Mouse (Mus musculus) forebrain, postnatal 0 days (tissue): ENCODE data around the gene Dhrs7c. TPM values are rescaled to one million over a fixed set of nuclear protein-coding genes. Genes with fewer than 3 reads are reported as not detected.

ENCODE experiments used
- ATAC-seq: fragments of 200-750 bp; cut with Nextera tagmentation; 2 replicates; pipeline ENCODE4 v1.8.0; 2017; ENCODE audit warnings: mild to moderate bottlenecking, moderate library complexity
- DNase-seq: peaks from one replicate; pipeline ENCODE4 v3.0.0-alpha.2; 2015
- H3K27ac ChIP-seq: fragments of 300-500 bp; sonication (generic); 2 replicates; pipeline ENCODE4 v1.5.1; 2014; ENCODE audit warnings: low read depth, mild to moderate bottlenecking, antibody characterized with exemption, low read length, moderate library complexity, mixed read lengths
- H3K27me3 ChIP-seq: fragments of 300-500 bp; sonication (generic); 2 replicates; pipeline ENCODE4 v1.6.1; 2014; ENCODE audit warnings: mild to moderate bottlenecking, low read length, mixed read lengths; ENCODE audit not compliant: insufficient read depth
- H3K36me3 ChIP-seq: fragments of 300-500 bp; sonication (generic); 2 replicates; pipeline ENCODE4 v1.6.1; 2014; ENCODE audit warnings: mild to moderate bottlenecking, moderate library complexity; ENCODE audit not compliant: insufficient read depth
- H3K4me1 ChIP-seq: fragments of 300-500 bp; sonication (generic); 2 replicates; pipeline ENCODE4 v1.6.1; 2014; ENCODE audit warnings: antibody characterized with exemption; ENCODE audit not compliant: insufficient read depth
- H3K4me2 ChIP-seq: fragments of 300-500 bp; sonication (generic); 2 replicates; pipeline ENCODE4 v1.6.1; 2014; ENCODE audit warnings: low read depth, mild to moderate bottlenecking, moderate library complexity
- H3K4me3 ChIP-seq: fragments of 300-500 bp; sonication (generic); 2 replicates; pipeline ENCODE4 v1.5.1; 2014; ENCODE audit warnings: low read depth, low read length, mixed read lengths
- H3K9ac ChIP-seq: fragments of 300-500 bp; sonication (generic); 2 replicates; pipeline ENCODE4 v1.6.1; 2014; ENCODE audit warnings: mild to moderate bottlenecking
- H3K9me3 ChIP-seq: fragments of 300-500 bp; sonication (generic); 2 replicates; pipeline ENCODE4 v1.6.1; 2016; ENCODE audit warnings: low read length
- CTCF ChIP-seq: sonication (generic); IDR thresholded peaks from 2 replicates; pipeline ENCODE4 v1.5.1; 2016; ENCODE audit warnings: antibody characterized with exemption, control low read depth, low read depth
- WGBS: fragments of 180-500 bp; shearing (Covaris S2); extraction: QIAGEN DNeasy Blood & Tissue Kit; methylation state at CpG from one replicate; pipeline ENCODE4 v1.1.7; 2014; 5-methylcytosine and 5-hydroxymethylcytosine counted together
- polyA plus RNA-seq: library from polyadenylated mRNA; unstranded; fragments of >200 nt; fragmentation: Nextera tagmentation; extraction: Ambion mirVana; gene quantifications from 2 replicates; pipeline ENCODE4 v1.2.1, GENCODE M21; 2015
- total RNA-seq: library from RNA; depleted of rRNA; stranded (reverse); fragments of >200 nt; gene quantifications from 2 replicates; pipeline ENCODE4 v1.2.3, GENCODE M21; 2014

Gene Dhrs7c
- total and polyA plus RNA-seq, 2 experiments from 2014 or later = 0.13 to 4.1 TPM

GRCm38 (mm10) chr11:67839810-67840209, 41.8 kb downstream of the Dhrs7c start:
- H3K36me3 ChIP-seq = no peaks in the 10 kb centered on the region
- ATAC-seq (no peak), DNase-seq (no peak)
- H3K9me3 ChIP-seq = no peaks in the 10 kb centered on the region
- no peak overlapping the region for H3K4me2 ChIP-seq
- WGBS = 77% methylated on average over 1 of the region's 1 CpGs
- H3K9ac ChIP-seq = no peak overlapping the region
- H3K4me3 ChIP-seq = no peak overlapping the region
- H3K4me1 ChIP-seq = no peaks in the 10 kb centered on the region
- no peak for TF ChIP-seq CTCF
- no peak overlapping the region for H3K27ac ChIP-seq
- H3K27me3 ChIP-seq = no peaks in the 10 kb centered on the region

- ATAC-seq (peak; percentile 64), DNase-seq (peak; percentile 69)
- TF ChIP-seq CTCF = no peak
- WGBS = 46% methylated on average over 4 of the region's 4 CpGs
- peak overlapping the region; percentile 76 for H3K27ac ChIP-seq
- no peak overlapping the region for H3K4me3 ChIP-seq
- no peaks in the 10 kb centered on the region for H3K36me3 ChIP-seq
- no peaks in the 10 kb centered on the region for H3K9me3 ChIP-seq
- no peak overlapping the region for H3K9ac ChIP-seq
- H3K27me3 ChIP-seq = no peaks in the 10 kb centered on the region
- H3K4me2 ChIP-seq = no peak overlapping the region
- H3K4me1 ChIP-seq = 0 out of 2 replicates have a peak, but pooled peaks cover 2% of the 10 kb centered on the region
Measured at GRCm38 (mm10) chr11:67845193-67845592, 47.2 kb downstream of the Dhrs7c start.

- Histone ChIP-seq H3K9ac (no peak overlapping the region), H3K27me3 (no peaks in the 10 kb centered on the region), H3K4me2 (no peak overlapping the region), H3K27ac (no peak overlapping the region), H3K4me3 (no peak overlapping the region), H3K36me3 (peaks cover 4% of the 10 kb centered on the region; the same call in 1 of the 2 replicates), H3K4me1 (no peaks in the 10 kb centered on the region), H3K9me3 (no peaks in the 10 kb centered on the region)
- no peak for DNase-seq
- 67% methylated on average over 5 of the region's 5 CpGs for WGBS
- TF ChIP-seq CTCF = no peak
- no peak for ATAC-seq
Measured at GRCm38 (mm10) chr11:67851770-67852169, 53.8 kb downstream of the Dhrs7c start.

GRCm38 (mm10) chr11:67853996-67854395, 56.0 kb downstream of the Dhrs7c start:
- Histone ChIP-seq H3K9ac (no peak overlapping the region), H3K4me1 (no peaks in the 10 kb centered on the region), H3K27ac (no peak overlapping the region), H3K4me2 (no peak overlapping the region), H3K36me3 (peaks cover 4% of the 10 kb centered on the region; the same call in 1 of the 2 replicates), H3K9me3 (no peaks in the 10 kb centered on the region), H3K4me3 (no peak overlapping the region), H3K27me3 (no peaks in the 10 kb centered on the region)
- 63% methylated on average over 6 of the region's 6 CpGs for WGBS
- ATAC-seq (no peak), DNase-seq (no peak)
- no peak for TF ChIP-seq CTCF

- TF ChIP-seq CTCF = peak; percentile 54
- Histone ChIP-seq H3K9ac (no peak overlapping the region), H3K27ac (no peak overlapping the region), H3K9me3 (no peaks in the 10 kb centered on the region), H3K4me2 (no peak overlapping the region), H3K4me1 (no peaks in the 10 kb centered on the region), H3K36me3 (peaks cover 4% of the 10 kb centered on the region; the same call in 1 of the 2 replicates), H3K27me3 (no peaks in the 10 kb centered on the region), H3K4me3 (no peak overlapping the region)
- 40% methylated on average over 2 of the region's 2 CpGs for WGBS
- DNase-seq (no peak), ATAC-seq (no peak)
Measured at GRCm38 (mm10) chr11:67855035-67855434, 57.0 kb downstream of the Dhrs7c start.

GRCm38 (mm10) chr11:67858518-67858917, 60.5 kb downstream of the Dhrs7c start:
- Histone ChIP-seq H3K4me1 (no peaks in the 10 kb centered on the region), H3K36me3 (peaks cover 4% of the 10 kb centered on the region; the same call in 1 of the 2 replicates), H3K4me3 (no peak overlapping the region), H3K4me2 (no peak overlapping the region), H3K27me3 (no peaks in the 10 kb centered on the region), H3K27ac (no peak overlapping the region), H3K9ac (no peak overlapping the region), H3K9me3 (no peaks in the 10 kb centered on the region)
- no peak for TF ChIP-seq CTCF
- no peak for ATAC-seq
- 83% methylated on average over 9 of the region's 9 CpGs for WGBS
- no peak for DNase-seq

GRCm38 (mm10) chr11:67860743-67861398, 62.9 kb downstream of the Dhrs7c start:
- H3K27ac ChIP-seq = no peak overlapping the region
- no peak for DNase-seq
- 60% methylated on average over 7 of the region's 7 CpGs for WGBS

More at GRCm38 (mm10) chr11:67860743-67861398, 62.9 kb downstream of the Dhrs7c start:
- no peaks in the 10 kb centered on the region for H3K9me3 ChIP-seq
- no peaks in the 10 kb centered on the region for H3K27me3 ChIP-seq
- no peaks in the 10 kb centered on the region for H3K4me1 ChIP-seq
- no peak overlapping the region for H3K4me2 ChIP-seq
- no peaks in the 10 kb centered on the region; the same call in 1 of the 2 replicates for H3K36me3 ChIP-seq
- H3K9ac ChIP-seq = no peak overlapping the region
- H3K4me3 ChIP-seq = no peak overlapping the region
- ATAC-seq = no peak
- TF ChIP-seq CTCF = no peak
